Mouse (Mus musculus) heart, adult 2 months (tissue): ENCODE measurements around the gene Jakmip3.

ENCODE experiments used
- CTCF ChIP-seq: fragments of 200-600 bp; IDR thresholded peaks from 2 replicates; pipeline ENCODE4 v1.8.1; 2022; ENCODE audit warnings: antibody characterized with exemption, mild to moderate bottlenecking, moderate library complexity
- POLR2A ChIP-seq: fragments of 200-500 bp; IDR thresholded peaks from 2 replicates; pipeline ENCODE4 v1.6.1; 2011; ENCODE audit warnings: mild to moderate bottlenecking, low read depth, low read length, control low read depth; ENCODE audit not compliant: insufficient read depth

- TF ChIP-seq CTCF = no peak
- no peak for TF ChIP-seq POLR2A
Measured at GRCm38 (mm10) chr7:138947741-138948140, 7.2 kb downstream of the Jakmip3 start.
